Mouse (Mus musculus): Measurements from ENCODE around the gene Retreg1. TPM values are rescaled to one million over a fixed set of nuclear protein-coding genes. Genes with fewer than 3 reads are reported as not detected.

Retreg1 gene
- total and polyA plus RNA-seq, 3 experiments, result 17.5 to 28.7 (median 19.0) TPM

GRCm38 (mm10) chr15:25877798-25878197, 34.8 kb downstream of the Retreg1 start:
- Histone ChIP-seq H3K4me3 (replicated peaks in 1 of 3; ENCODE audit: low read depth in 2 of 3, low read length in 2 of 3, poor library complexity in 1 of 3) (no peak overlapping the region), H3K9ac (ENCODE audit: insufficient read depth, low read depth) (no peak overlapping the region), H3K79me2 (replicated peaks; ENCODE audit: control insufficient read depth, extremely low read depth, insufficient read depth, poor library complexity, severe bottlenecking) (no peaks in the 10 kb centered on the region), H3K27me3 (replicated peaks) (no peaks in the 10 kb centered on the region), H3K27ac (ENCODE audit: insufficient read depth, low read depth) (no peak overlapping the region), H3K4me1 (ENCODE audit: control insufficient read depth in 1 of 2, insufficient read depth in 2 of 2) (peaks cover 5 to 6% of the 10 kb centered on the region in 2 experiments; a peak in 3 of 4 replicates), H3K36me3 (replicated peaks in 1 of 2; ENCODE audit: control insufficient read depth in 1 of 2, insufficient read depth in 1 of 2, low read length in 1 of 2) (peaks cover 0 to 4% of the 10 kb centered on the region in 2 experiments), H3K9me3 (replicated peaks; ENCODE audit: low read length) (no peaks in the 10 kb centered on the region), H3K4me2 (ENCODE audit: insufficient read depth, low read depth, poor library complexity, severe bottlenecking) (no peak overlapping the region)
- TF ChIP-seq E2F4 (IDR thresholded peaks at IDR 0.05; ENCODE audit: insufficient replicate concordance, low read depth, low read length) (no peak), UBTF (IDR thresholded peaks at IDR 0.05; ENCODE audit: low read depth, low read length) (no peak), JUN (IDR thresholded peaks at IDR 0.05; ENCODE audit: insufficient read depth, low read depth, low read length) (no peak), MAX (IDR thresholded peaks at IDR 0.05; ENCODE audit: low read length) (no peak), POLR2AphosphoS2 (IDR thresholded peaks at IDR 0.05; ENCODE audit: low read depth, low read length) (no peak), ZKSCAN1 (IDR thresholded peaks at IDR 0.05; ENCODE audit: borderline replicate concordance, low read depth, low read length) (no peak), GABPA (IDR thresholded peaks at IDR 0.05; ENCODE audit: insufficient replicate concordance, low read depth, low read length) (no peak), ZC3H11A (IDR thresholded peaks at IDR 0.05; ENCODE audit: low read depth, low read length) (no peak), NELFE (IDR thresholded peaks at IDR 0.05; ENCODE audit: low read depth, low read length) (no peak), JUND (conservative IDR thresholded peaks at IDR 0.05; ENCODE audit: low read depth, low read length) (no peak), MAFK (IDR thresholded peaks at IDR 0.05; ENCODE audit: insufficient replicate concordance, low read length) (no peak), MYC (IDR thresholded peaks at IDR 0.05; ENCODE audit: low read depth, low read length) (no peak)
- in situ Hi-C loops (cut with MboI; ENCODE audit: low pct_ligation_motif_present, low pct_unique_long_range_greater_than_20kb, low sequenced_read_pairs), result no loop called here
- DNase-seq (ENCODE audit: extremely low read depth), result no peak
- dilution Hi-C loops (cut with MboI; ENCODE audit: extremely low pct_ligation_motif_present, extremely low pct_unique_long_range_greater_than_20kb, low sequenced_read_pairs), result no loop called here

GRCm38 (mm10) chr15:25879229-25879628, 36.2 kb downstream of the Retreg1 start:
- dilution Hi-C loops (cut with MboI; ENCODE audit: extremely low pct_ligation_motif_present, extremely low pct_unique_long_range_greater_than_20kb, low sequenced_read_pairs) (no loop called here), in situ Hi-C loops (cut with MboI; ENCODE audit: low pct_ligation_motif_present, low pct_unique_long_range_greater_than_20kb, low sequenced_read_pairs) (no loop called here)

More at GRCm38 (mm10) chr15:25879229-25879628, 36.2 kb downstream of the Retreg1 start:
- Histone ChIP-seq H3K4me1 (ENCODE audit: control insufficient read depth in 1 of 2, insufficient read depth in 2 of 2) (peaks cover 11 to 14% of the 10 kb centered on the region in 2 experiments), H3K4me3 (replicated peaks in 1 of 3; ENCODE audit: low read depth in 2 of 3, low read length in 2 of 3, poor library complexity in 1 of 3) (no peak overlapping the region), H3K9me3 (replicated peaks; ENCODE audit: low read length) (no peaks in the 10 kb centered on the region), H3K36me3 (replicated peaks in 1 of 2; ENCODE audit: control insufficient read depth in 1 of 2, insufficient read depth in 1 of 2, low read length in 1 of 2) (peaks cover 0 to 3% of the 10 kb centered on the region in 2 experiments), H3K79me2 (replicated peaks; ENCODE audit: control insufficient read depth, extremely low read depth, insufficient read depth, poor library complexity, severe bottlenecking) (no peaks in the 10 kb centered on the region), H3K27me3 (replicated peaks) (no peaks in the 10 kb centered on the region), H3K9ac (ENCODE audit: insufficient read depth, low read depth) (no peak overlapping the region), H3K4me2 (ENCODE audit: insufficient read depth, low read depth, poor library complexity, severe bottlenecking) (no peak overlapping the region), H3K27ac (ENCODE audit: insufficient read depth, low read depth) (no peak overlapping the region)
- no peak for DNase-seq (ENCODE audit: extremely low read depth)
- TF ChIP-seq TCF12 (IDR thresholded peaks at IDR 0.05; ENCODE audit: low read depth, low read length) (no peak), KAT2A (IDR thresholded peaks at IDR 0.05; ENCODE audit: insufficient replicate concordance, low read length) (no peak), NRF1 (IDR thresholded peaks at IDR 0.05; ENCODE audit: low read depth, low read length) (no peak), E2F4 (IDR thresholded peaks at IDR 0.05; ENCODE audit: insufficient replicate concordance, low read depth, low read length) (no peak), ETS1 (conservative IDR thresholded peaks at IDR 0.05; ENCODE audit: low read depth, low read length) (no peak), MAX (IDR thresholded peaks at IDR 0.05; ENCODE audit: low read length) (no peak), ZC3H11A (IDR thresholded peaks at IDR 0.05; ENCODE audit: low read depth, low read length) (no peak), EP300 (IDR thresholded peaks at IDR 0.05; ENCODE audit: low read length) (no peak), USF1 (IDR thresholded peaks at IDR 0.05; ENCODE audit: low read depth, low read length) (no peak), ZNF384 (IDR thresholded peaks at IDR 0.05; ENCODE audit: low read depth, low read length) (no peak), USF2 (conservative IDR thresholded peaks at IDR 0.05; ENCODE audit: low read depth, low read length) (no peak), JUND (conservative IDR thresholded peaks at IDR 0.05; ENCODE audit: low read depth, low read length) (no peak), CTCF (conservative IDR thresholded peaks at IDR 0.05 in 1 of 2, IDR thresholded peaks at IDR 0.05 in 1 of 2; ENCODE audit: low read depth in 2 of 2, low read length in 2 of 2) (no peak), TBP (conservative IDR thresholded peaks at IDR 0.05; ENCODE audit: low read depth, low read length) (no peak), MEF2A (IDR thresholded peaks at IDR 0.05; ENCODE audit: borderline replicate concordance, low read depth, low read length) (no peak), MYC (IDR thresholded peaks at IDR 0.05; ENCODE audit: low read depth, low read length) (no peak), JUN (IDR thresholded peaks at IDR 0.05; ENCODE audit: insufficient read depth, low read depth, low read length) (no peak)
